Mouse (Mus musculus) bone marrow macrophage, adult 2 months (primary cell): Measurements from ENCODE around the gene Gm3667.
"Not testable (repeated sequence)": the region's sequence is repeated elsewhere in the genome, so short reads cannot be mapped to it uniquely, and the experiment has no call there.

Experiments
- CTCF ChIP-seq: IDR thresholded peaks from 2 replicates; pipeline ENCODE4 v1.5.1; 2012; ENCODE audit warnings: low read depth, mild to moderate bottlenecking, low read length, moderate library complexity
- POLR2A ChIP-seq: IDR thresholded peaks from 2 replicates; pipeline ENCODE4 v1.6.1; 2012; ENCODE audit warnings: mild to moderate bottlenecking, low read depth, low read length, borderline replicate concordance

DNA sequence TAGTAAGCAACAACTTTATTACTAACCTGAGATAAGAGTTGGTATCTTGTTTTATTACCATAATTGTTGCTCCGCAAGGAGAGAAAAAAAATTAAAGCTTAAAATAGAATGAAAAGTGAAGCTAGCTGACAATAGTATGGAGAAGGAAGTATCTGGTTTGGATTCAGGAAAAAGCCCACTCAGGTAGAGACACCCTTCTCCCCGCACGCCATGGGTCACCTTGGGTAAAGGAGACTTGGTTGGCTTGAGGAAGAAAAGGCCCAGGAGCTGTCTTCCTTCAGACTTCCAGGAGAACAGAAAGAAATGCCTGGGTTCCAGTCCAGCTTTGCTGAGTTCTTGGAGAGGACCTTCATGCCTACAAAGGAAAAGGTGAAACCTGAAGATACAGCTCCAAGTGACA lies 66.5 kb downstream of the Gm3667 start:
- TF ChIP-seq POLR2A, CTCF: not testable (repeated sequence)
